ENCODE assay signal across 27 mouse cellular contexts in genomic region chr12:82751846-82752245, GRCm38 (mm10).
"Had no signal": no experiment of that assay in that cellular context is flagged by ENCODE, and none has a peak within 500 bp of the region (broad histone marks: within the 10 kb centered on the region; RNA-seq: fewer than 3 reads in every experiment).

No protein-coding gene starts in this region.

- H3K27ac ChIP-seq: embryonic facial prominence, embryonic 10.5 days; embryonic facial prominence, embryonic 12.5 days; embryonic facial prominence, embryonic 13.5 days; embryonic facial prominence, embryonic 15.5 days; forebrain, embryonic 10.5 days; forebrain, embryonic 12.5 days; forebrain, embryonic 13.5 days; forebrain, embryonic 15.5 days; gastrocnemius, adult 2 months; heart, adult 2 months had no signal

- H3K9ac ChIP-seq: embryonic facial prominence, embryonic 12.5 days; embryonic facial prominence, embryonic 13.5 days; embryonic facial prominence, embryonic 15.5 days; forebrain, embryonic 12.5 days; forebrain, embryonic 13.5 days; forebrain, embryonic 15.5 days; forebrain, postnatal 0 days had no signal

- H3K4me3 ChIP-seq: embryonic facial prominence, embryonic 10.5 days; embryonic facial prominence, embryonic 12.5 days; embryonic facial prominence, embryonic 13.5 days; embryonic facial prominence, embryonic 15.5 days; erythroblast, embryonic 14.5 days; forebrain, embryonic 10.5 days; forebrain, embryonic 12.5 days; forebrain, embryonic 13.5 days; forebrain, embryonic 15.5 days; gastrocnemius, adult 2 months; heart, adult 2 months had no signal

- H3K27me3 ChIP-seq: embryonic facial prominence, embryonic 12.5 days; embryonic facial prominence, embryonic 13.5 days; embryonic facial prominence, embryonic 15.5 days; forebrain, embryonic 12.5 days; forebrain, embryonic 13.5 days; forebrain, embryonic 15.5 days had no signal

- H3K4me2 ChIP-seq: embryonic facial prominence, embryonic 12.5 days; embryonic facial prominence, embryonic 13.5 days; embryonic facial prominence, embryonic 15.5 days; forebrain, embryonic 12.5 days; forebrain, embryonic 13.5 days; forebrain, embryonic 15.5 days had no signal

- H3K9me3 ChIP-seq: embryonic facial prominence, embryonic 10.5 days; embryonic facial prominence, embryonic 12.5 days; embryonic facial prominence, embryonic 13.5 days; embryonic facial prominence, embryonic 15.5 days; forebrain, embryonic 10.5 days; forebrain, embryonic 12.5 days; forebrain, embryonic 13.5 days; forebrain, embryonic 15.5 days had no signal

- DNase-seq: cerebellum, adult 2 months; cerebellum, adult 8-10 months; cerebellum, adult 9-10 months; cerebellum, adult 9-11 months; cerebellum, postnatal 10 days; cerebellum, postnatal 25 days; cerebellum, postnatal 36 days; embryo, embryonic 11 days; forebrain, postnatal 0 days; gastrocnemius, adult 2 months; gastrocnemius, postnatal 10 days; gastrocnemius, postnatal 14 days; gastrocnemius, postnatal 25 days; gastrocnemius, postnatal 36 days; heart, adult 18-20 months; heart, adult 2 months had no signal

- H3K36me3 ChIP-seq: embryonic facial prominence, embryonic 10.5 days; embryonic facial prominence, embryonic 12.5 days; embryonic facial prominence, embryonic 13.5 days; embryonic facial prominence, embryonic 15.5 days; forebrain, embryonic 10.5 days; forebrain, embryonic 12.5 days; forebrain, embryonic 15.5 days had no signal

- ATAC-seq: forebrain, embryonic 13.5 days; forebrain, embryonic 14.5 days; forebrain, embryonic 15.5 days; forebrain, embryonic 16.5 days; forebrain, postnatal 0 days had no signal

- H3K4me1 ChIP-seq: embryonic facial prominence, embryonic 10.5 days; embryonic facial prominence, embryonic 12.5 days; forebrain, embryonic 12.5 days; forebrain, embryonic 13.5 days had no signal
